Mouse (Mus musculus) c-Kit-positive CD71-negative TER-119-negative erythroid progenitor cells, embryonic 14.5 days (primary cell): ENCODE data around the gene Gca.
"Not testable (repeated sequence)": the region's sequence is repeated elsewhere in the genome, so short reads cannot be mapped to it uniquely, and the experiment has no call there.

Source experiments
- DNase-seq: peaks from one replicate; pipeline ENCODE4 v3.0.0-alpha.2; 2013; ENCODE audit warnings: low read depth

Gca gene

DNA sequence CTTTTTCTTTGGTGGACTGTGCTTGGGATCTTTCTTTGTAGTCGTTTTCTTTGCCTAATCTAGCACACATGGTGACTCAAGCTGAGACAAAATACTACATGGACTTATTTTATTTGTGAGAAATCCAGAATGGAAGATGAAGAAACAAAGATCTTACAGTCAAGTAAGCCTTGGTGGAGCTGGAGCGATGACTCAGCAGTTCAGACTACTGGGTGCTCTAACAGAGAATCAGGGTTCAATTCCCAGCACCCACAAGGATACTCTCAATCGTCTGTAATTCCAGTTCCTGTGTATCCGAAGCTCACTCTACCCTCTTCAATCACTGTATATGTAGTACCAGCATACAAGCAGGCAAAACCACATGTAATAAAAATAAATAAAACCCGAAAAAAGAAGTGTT, 6.2 kb downstream of the Gca start:
- no peak for DNase-seq

DNA sequence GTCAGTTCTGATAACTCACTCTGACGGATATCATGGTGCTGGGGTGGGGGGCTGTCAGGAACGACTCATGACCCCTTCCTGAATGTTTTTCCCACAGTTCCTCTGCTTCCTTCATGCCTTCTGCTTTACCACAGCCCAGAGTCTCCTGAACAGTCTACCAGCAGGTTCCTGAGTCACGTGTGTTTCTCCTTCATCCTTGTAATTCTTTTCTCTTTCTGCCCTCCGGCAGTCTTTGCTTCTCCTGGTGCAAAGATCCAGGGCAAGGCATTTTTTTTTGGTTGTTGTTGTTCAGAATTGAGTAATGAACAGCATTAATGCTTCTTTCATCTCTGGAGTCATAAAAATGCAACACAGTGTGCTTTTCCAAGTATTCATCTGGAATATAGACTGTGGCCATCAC, 6.7 kb downstream of the Gca start:
- no peak for DNase-seq

- DNase-seq, result no peak
These were observed 8.7 kb downstream of the Gca start for GRCm38 (mm10) chr2:62672788-62673187.

DNA sequence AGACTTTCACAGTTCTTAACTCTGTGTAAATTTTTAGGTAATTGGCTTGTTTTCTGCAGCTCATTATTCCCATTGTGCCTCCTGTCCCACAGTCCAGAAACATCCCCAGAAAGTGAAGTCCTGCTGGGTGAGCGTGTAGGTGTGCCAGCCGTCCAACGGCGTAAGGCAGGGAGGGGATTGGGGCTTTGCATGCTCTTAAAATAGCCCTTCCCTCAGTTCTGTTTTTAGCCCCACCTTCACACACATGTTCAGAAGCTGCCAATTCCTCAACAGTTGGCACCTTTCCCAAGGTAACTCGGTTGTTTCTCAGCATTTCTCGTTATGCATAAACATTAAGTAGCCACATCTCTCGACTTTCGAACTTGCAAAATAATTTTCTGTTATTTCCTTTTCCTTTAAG, 17.6 kb downstream of the Gca start:
- DNase-seq, result no peak

GRCm38 (mm10) chr2:62684989-62685595, 21.0 kb downstream of the Gca start:
- DNase-seq, result no peak

DNA sequence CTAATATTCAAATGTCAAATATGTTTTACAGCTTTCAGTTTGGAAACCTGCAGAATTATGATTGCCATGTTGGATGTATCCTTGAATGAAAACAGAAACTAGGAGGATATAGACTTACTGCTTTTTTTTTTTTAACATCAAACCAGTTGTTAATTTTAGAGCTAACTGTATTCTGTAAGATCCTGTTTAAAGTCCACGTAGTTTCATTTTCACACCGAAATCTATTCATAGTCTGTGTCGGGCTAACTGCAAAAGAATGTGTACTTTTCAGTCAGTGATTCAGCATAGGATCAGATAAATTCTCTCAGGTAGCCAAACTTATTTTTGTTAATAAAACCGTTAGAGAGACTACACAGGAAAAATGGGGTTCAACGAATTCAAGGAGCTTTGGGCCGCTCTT, 21.8 kb downstream of the Gca start:
- DNase-seq, result no peak

DNA sequence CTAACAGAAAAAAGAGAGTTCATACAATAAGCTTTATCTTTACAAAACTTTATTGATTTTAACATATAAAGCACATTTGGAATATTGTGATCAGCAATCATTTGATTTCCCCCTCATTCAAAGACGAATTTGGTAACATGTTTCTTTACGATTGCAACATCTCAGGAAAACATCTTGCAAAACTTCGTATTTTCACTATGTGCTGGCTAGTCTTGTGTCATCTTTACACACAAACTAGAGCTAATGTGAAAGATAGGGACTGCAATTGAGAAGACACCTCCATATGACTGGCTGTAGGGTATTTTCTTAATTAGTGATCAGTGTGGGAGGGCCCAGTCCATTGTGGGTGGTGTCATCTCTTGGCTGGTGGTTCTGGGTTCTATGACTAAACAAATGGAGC, 42.2 kb downstream of the Gca start:
- no peak for DNase-seq

DNA sequence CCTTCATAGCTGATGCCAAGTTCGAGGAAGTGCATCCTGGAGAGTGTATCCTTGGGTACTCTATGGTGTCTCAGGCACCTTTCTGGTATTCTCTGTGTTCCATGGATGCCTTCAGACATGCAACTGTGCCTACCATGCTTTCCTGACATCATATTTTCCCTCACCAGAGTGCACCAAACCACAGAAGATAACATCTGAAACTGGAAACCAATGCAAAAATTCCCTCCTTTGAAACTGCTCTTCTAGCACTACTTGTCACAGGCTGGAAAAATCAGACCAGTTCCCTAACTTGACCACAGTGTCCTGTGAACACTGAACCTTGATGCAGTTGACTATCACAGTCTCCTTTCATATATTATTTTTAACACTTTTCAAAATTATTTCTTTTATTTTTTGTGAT, 45.5 kb downstream of the Gca start:
- no peak for DNase-seq

- DNase-seq, result not testable (repeated sequence)
These were observed 50.3 kb downstream of the Gca start for GRCm38 (mm10) chr2:62714362-62714761.

DNA sequence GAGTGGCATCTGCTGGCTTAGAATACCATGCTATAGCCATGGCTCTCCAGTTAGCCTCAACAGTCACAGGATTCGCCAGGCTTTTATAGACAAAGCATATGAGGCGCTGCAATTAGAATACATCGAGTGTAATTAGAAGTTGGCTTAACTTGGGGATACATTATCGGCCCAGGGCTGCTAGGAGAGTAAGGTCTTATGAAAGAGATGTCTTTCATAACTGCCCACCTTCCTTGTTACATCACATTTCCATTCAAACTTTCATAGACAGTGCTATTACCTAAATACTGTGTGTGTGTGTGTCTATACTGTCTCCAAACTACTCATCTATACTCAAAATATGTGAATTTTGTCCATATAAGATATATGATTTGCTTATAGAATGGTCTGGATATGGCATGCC, 51.2 kb downstream of the Gca start:
- no peak for DNase-seq

- no peak for DNase-seq
These were observed 53.2 kb downstream of the Gca start for GRCm38 (mm10) chr2:62717270-62717669.

DNA sequence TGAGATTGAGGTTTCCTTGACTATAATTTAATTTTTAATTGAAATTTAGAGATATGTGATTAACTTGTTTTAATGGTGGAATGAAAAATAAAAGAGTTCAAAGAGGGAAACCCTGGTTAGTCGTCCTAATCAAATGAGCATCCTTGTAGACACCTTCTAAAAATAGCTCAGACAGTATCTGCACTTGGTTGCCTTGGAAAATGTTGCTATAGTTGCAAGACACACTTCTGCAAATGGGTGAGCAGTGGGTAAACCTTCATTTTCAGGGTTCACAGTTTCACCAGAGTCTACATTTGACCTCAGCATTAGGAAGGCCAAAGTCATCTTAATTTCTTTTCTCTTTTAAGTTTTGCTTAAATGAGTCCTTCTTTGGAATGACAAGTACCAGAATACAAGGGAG, 54.3 kb downstream of the Gca start:
- DNase-seq, result no peak

- DNase-seq, result no peak
These were observed 61.9 kb downstream of the Gca start for GRCm38 (mm10) chr2:62725946-62726345.

DNA sequence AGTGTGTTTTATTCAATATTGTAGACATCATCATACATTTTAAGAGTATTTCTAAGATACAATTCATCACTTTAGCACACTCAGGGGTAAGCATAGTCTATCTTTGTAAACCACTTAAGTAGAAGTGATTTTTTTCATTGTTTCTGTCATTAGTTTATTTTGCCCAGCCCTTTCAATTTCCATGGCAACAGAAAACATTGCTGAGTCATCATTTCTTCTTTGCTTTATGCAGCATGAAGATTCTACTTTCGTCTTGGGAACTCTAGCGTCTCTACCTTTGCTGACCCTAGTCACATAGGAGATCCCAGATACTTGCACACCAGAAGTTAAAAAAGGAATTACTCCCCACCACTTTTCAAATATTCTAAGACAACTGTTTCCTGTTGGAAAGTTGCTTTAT, 63.6 kb downstream of the Gca start:
- DNase-seq, result no peak

DNA sequence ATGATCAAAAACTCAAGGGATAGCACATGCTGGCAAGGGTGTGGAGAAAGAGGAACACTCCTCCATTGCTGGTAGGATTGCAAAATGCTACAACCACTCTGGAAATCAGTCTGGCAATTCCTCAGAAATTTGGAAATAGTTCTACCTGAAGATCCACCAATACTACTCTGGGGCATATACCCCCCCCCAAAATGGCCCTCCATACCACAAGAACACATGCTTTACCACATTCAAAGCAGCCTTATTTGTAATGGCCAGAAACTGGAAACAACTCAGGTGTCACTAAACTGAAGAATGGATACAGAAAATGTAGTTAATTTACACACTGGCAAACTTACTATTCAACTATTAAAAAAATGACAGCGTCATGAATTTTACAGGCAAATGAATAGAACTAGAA, 66.6 kb downstream of the Gca start:
- no peak for DNase-seq

- no peak for DNase-seq
These were observed 79.0 kb downstream of the Gca start for GRCm38 (mm10) chr2:62743098-62743497.
